Mouse (Mus musculus): ENCODE measurements around the gene Klhl20.

DNA sequence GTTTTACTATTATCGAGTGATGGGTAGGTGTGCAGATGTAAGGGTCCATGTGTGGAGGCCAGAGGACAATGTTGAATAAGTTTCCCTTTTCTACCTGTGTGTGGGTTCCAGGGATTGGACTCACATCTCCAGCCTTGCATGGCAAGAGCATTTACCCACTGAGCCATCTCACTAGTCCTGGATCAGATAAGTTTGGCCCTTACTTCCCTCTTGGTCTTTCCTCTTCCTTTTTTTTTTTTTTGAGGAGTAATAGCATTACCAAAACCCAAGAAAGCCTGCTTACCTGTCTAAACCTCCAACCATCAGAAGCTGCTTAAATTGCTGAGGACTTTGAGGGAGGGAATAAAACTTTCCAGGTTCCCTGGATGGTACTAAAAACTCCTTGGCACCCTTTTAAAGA lies 74.1 kb downstream of the Klhl20 start:
- TF ChIP-seq HCFC1 (IDR thresholded peaks at IDR 0.05; ENCODE audit: low read depth, low read length) = no peak
- TF ChIP-seq CTCF (IDR thresholded peaks at IDR 0.05 in 2 of 3, conservative IDR thresholded peaks at IDR 0.05 in 1 of 3; ENCODE audit: control insufficient read depth in 1 of 3, insufficient read depth in 1 of 3, low read depth in 2 of 3, low read length in 3 of 3, poor library complexity in 1 of 3, severe bottlenecking in 1 of 3) = no peak
- no peak for TF ChIP-seq RAD21 (IDR thresholded peaks at IDR 0.05; ENCODE audit: low read depth, low read length)
- TF ChIP-seq E2F4 (IDR thresholded peaks at IDR 0.05; ENCODE audit: borderline replicate concordance, low read depth, low read length) = no peak
- no peak for TF ChIP-seq POLR2A (IDR thresholded peaks at IDR 0.05; ENCODE audit: control insufficient read depth in 1 of 2, insufficient read depth in 1 of 2, low read depth in 1 of 2, low read length in 2 of 2, poor library complexity in 1 of 2)
- TF ChIP-seq GABPA (IDR thresholded peaks at IDR 0.05; ENCODE audit: low read depth, low read length) = no peak
- TF ChIP-seq SMC3 (IDR thresholded peaks at IDR 0.05; ENCODE audit: low read depth, low read length) = no peak
- no peak for TF ChIP-seq RCOR1 (IDR thresholded peaks at IDR 0.05; ENCODE audit: low read depth, low read length)
- TF ChIP-seq MYC (IDR thresholded peaks at IDR 0.05; ENCODE audit: low read depth, low read length) = no peak
